Mouse (Mus musculus): ENCODE data around the gene Col17a1. TPM values are rescaled to one million over a fixed set of nuclear protein-coding genes. Genes with fewer than 3 reads are reported as not detected.

The Col17a1 gene
- total RNA-seq, 2 experiments from 2014 or later = 1.4 to 2.3 TPM

- DNase-seq (ENCODE audit: low spot score in 2 of 2) = no peak
Measured at GRCm38 (mm10) chr19:47608513-47608912, 83.4 kb downstream of the Col17a1 start.

Other genes with a start within 250 kb of the Col17a1 start
- gene Sh3pxd2a, start 227.7 kb downstream of the Col17a1 start, total RNA-seq (2021) = 100 to 1,000 TPM; 124 to 134 TPM
- 10 to 100 TPM; 19.9 to 23.7 TPM for gene Stn1, start 154.6 kb downstream of the Col17a1 start, total RNA-seq (2021)
- gene Slk, start 112.4 kb downstream of the Col17a1 start, total RNA-seq (2021) = 10 to 100 TPM; 47.5 to 58.6 TPM
- gene Sfr1, start 39.6 kb upstream of the Col17a1 start, total RNA-seq (2021) = 100 to 1,000 TPM; 116 to 127 TPM
- gene Gsto1, start 162.9 kb upstream of the Col17a1 start, total RNA-seq (2021) = 10 to 100 TPM; 30.0 to 34.3 TPM
- 1 to 10 TPM; 1.3 to 1.9 TPM for gene Gsto2, start 173.4 kb upstream of the Col17a1 start, total RNA-seq (2021)
- under 1 TPM in 1 of 2 experiments, not detected in 1; 0.32 TPM for gene Cfap43, start 227.2 kb upstream of the Col17a1 start, total RNA-seq (2021)
- 1 to 10 TPM; 2.9 to 4.3 TPM for gene Itprip, start 227.2 kb upstream of the Col17a1 start, total RNA-seq (2021)
- not detected for gene Cfap58, start 245.6 kb upstream of the Col17a1 start, total RNA-seq (2021)

All from gastrocnemius, postnatal 4 days (tissue).